Mouse (Mus musculus): Measurements from ENCODE around the gene Btrc. TPM values are rescaled to one million over a fixed set of nuclear protein-coding genes. Genes with fewer than 3 reads are reported as not detected.
"Not testable (repeated sequence)": the region's sequence is repeated elsewhere in the genome, so short reads cannot be mapped to it uniquely, and the experiment has no call there.

The Btrc gene
- polyA plus RNA-seq, 1 experiment from 2014 or later, result 63.7 TPM

DNA sequence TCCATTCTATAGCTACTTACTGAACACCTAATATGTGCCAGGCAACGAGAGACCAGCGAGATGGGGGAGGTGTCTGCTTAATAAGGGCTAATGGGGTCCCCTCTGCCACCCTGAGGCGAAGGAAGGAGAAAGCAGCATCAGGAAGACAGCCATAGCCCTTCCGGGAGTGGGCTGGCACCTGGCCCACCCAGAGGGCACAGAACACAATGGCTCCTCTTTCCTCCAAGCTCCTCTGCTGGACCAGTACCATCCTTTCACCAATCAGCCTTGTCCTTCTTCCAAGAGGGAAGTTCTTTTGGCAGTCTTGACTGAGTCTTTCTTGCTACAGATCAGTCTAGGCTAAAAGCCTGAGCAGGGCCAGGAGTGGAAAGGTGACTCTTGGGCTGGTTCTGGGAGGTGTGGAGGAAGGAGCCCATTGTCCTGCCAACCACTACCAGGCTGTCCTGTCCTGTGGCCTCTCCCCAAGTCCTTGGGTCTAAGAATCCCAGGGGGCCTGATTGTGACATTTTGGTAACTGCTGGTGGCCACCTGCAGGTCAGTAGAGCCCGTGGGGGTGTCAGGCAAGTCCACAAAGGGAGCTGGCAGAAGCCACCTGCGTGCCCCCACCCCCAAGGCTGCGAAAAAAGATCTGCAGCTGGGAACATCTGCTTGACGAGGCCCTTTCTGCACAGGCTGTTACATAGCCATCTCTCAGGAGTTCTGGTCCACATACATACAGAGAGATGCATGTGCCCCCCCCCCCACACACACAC is 177.3 kb downstream of the Btrc start:
- ATAC-seq (ENCODE audit: low FRiP score, low read depth), result peak; percentile 10; the same call in 1 of the 2 replicates
- Histone ChIP-seq H3K4me1 (replicated peaks) (peaks cover 42% of the 10 kb centered on the region), H3K9ac (peak overlapping the region; percentile 50), H3K4me3 (peak overlapping the region; percentile 41), H3K4me2 (peak overlapping the region; percentile 84), H3K36me3 (no peaks in the 10 kb centered on the region), H3K9me3 (no peaks in the 10 kb centered on the region), H3K27ac (replicated peaks) (peak overlapping the region; percentile 81), H3K27me3 (peaks cover 17% of the 10 kb centered on the region)
- 15% methylated on average over 8 of the region's 8 CpGs for WGBS

DNA sequence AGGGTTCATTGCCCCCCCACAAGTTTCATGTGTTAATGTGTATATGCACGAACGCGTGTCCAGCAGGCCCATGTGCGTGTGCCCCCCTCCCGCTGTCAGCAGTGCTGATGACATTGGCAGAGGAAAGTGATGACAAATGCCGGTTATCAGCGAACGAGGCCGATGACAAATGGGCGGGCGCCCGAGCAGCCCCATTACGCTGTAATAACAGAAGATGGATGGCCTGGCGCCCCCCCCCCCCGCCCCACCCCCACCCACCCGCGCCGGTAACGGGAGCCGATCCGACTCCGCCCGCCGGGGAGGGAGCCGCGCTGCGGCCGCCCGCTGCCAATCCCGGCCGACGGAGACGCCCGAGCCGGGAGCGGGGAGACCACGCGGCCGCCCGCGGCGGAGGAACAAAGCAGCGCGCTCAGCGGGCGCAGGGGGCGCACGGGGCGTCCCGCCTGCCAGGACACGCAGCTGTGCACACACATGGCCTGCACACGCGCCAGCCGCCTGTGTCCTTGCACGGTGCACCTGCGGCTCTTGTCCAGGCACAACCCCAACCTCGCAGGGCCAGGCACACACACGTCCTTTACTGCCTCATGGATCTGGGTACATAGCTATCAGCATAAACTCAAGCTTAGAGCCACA is 178.0 kb downstream of the Btrc start:
- Histone ChIP-seq H3K9ac (peak overlapping the region; percentile 50), H3K36me3 (no peaks in the 10 kb centered on the region), H3K9me3 (no peaks in the 10 kb centered on the region), H3K4me2 (peak overlapping the region; percentile 84), H3K27me3 (peaks cover 24% of the 10 kb centered on the region), H3K4me3 (peak overlapping the region; percentile 41), H3K27ac (replicated peaks) (peak overlapping the region; percentile 81), H3K4me1 (replicated peaks) (peaks cover 37% of the 10 kb centered on the region)
- under 1% methylated on average over 23 of the region's 58 CpGs for WGBS
- peak; percentile 43; the same call in 1 of the 2 replicates for ATAC-seq (ENCODE audit: low FRiP score, low read depth)

DNA sequence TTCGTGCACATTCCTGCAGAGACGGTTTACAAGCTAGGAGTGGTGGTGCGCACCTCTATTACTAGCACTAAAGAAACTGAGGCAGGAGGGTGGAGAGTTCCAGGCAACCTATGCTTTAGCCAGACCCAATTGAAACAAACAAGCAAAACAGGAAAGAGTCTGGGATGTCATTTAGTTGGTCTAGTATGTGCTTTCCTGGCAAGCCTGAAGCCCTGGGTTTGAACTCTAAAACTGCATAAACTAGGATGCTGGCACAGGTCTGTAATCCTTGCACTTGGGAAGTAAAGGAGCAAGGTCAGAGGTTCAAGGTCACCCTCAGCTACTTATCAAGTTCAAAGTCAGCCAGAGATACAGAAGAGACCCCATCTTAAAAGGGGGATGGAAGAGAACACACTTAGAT is 178.5 kb downstream of the Btrc start:
- peaks cover 37% of the 10 kb centered on the region for H3K4me1 ChIP-seq (replicated peaks)
- peak overlapping the region; percentile 50; the same call in 1 of the 2 replicates for H3K9ac ChIP-seq
- peak overlapping the region; percentile 41 for H3K4me3 ChIP-seq
- no peaks in the 10 kb centered on the region for H3K9me3 ChIP-seq
- H3K27ac ChIP-seq (replicated peaks), result peak overlapping the region; percentile 81
- peak overlapping the region; percentile 84 for H3K4me2 ChIP-seq
- H3K36me3 ChIP-seq, result no peaks in the 10 kb centered on the region
- H3K27me3 ChIP-seq, result peaks cover 29% of the 10 kb centered on the region
- 10% methylated on average over 3 of the region's 3 CpGs for WGBS
- ATAC-seq (ENCODE audit: low FRiP score, low read depth), result no peak

GRCm38 (mm10) chr19:45544152-45544924 is 180.8 kb downstream of the Btrc start:
- H3K4me2 ChIP-seq, result peak overlapping the region; percentile 62
- no peak overlapping the region for H3K27ac ChIP-seq (replicated peaks)
- WGBS, result under 1% methylated on average over 19 of the region's 26 CpGs
- peaks cover 30% of the 10 kb centered on the region for H3K27me3 ChIP-seq
- no peak for ATAC-seq (ENCODE audit: low FRiP score, low read depth)
- H3K4me1 ChIP-seq (replicated peaks), result peaks cover 44% of the 10 kb centered on the region
- no peaks in the 10 kb centered on the region for H3K9me3 ChIP-seq
- H3K9ac ChIP-seq, result peak overlapping the region; percentile 36
- H3K36me3 ChIP-seq, result no peaks in the 10 kb centered on the region
- H3K4me3 ChIP-seq, result peak overlapping the region; percentile 32

DNA sequence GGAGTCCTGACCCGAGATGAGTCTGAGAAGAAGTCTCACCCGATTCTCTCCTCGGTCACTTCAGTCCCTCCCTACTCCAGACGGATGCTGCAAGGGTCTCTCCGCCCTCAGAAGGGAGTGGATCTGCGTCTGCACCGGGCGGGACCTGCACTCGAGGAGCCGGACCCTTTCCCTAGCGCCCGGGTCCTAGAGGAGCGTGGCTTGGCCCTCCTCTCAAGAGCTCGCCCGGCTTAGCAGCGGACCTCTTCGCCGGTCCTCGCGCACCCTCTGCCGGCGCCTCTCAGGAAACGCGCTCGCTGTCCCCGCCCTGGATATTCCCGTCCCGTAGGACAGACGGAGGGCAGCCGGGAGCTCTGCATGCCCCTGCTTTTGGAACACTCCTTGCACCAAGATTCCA is 181.4 kb downstream of the Btrc start:
- H3K27ac ChIP-seq (replicated peaks), result no peak overlapping the region
- under 1% methylated on average over 30 of the region's 30 CpGs for WGBS

GRCm38 (mm10) chr19:45548196-45548595 is 184.7 kb downstream of the Btrc start:
- H3K4me2 ChIP-seq; H3K4me3 ChIP-seq; H3K36me3 ChIP-seq; H3K27ac ChIP-seq (replicated peaks); H3K9ac ChIP-seq; H3K9me3 ChIP-seq; ATAC-seq (ENCODE audit: low FRiP score, low read depth): not testable (repeated sequence)
- Histone ChIP-seq H3K27me3 (peaks cover 22% of the 10 kb centered on the region), H3K4me1 (replicated peaks) (peaks cover 15% of the 10 kb centered on the region)

More for the DNA sequence above, 181.4 kb downstream of the Btrc start:
- H3K9me3 ChIP-seq, result no peaks in the 10 kb centered on the region
- H3K4me1 ChIP-seq (replicated peaks), result peaks cover 40% of the 10 kb centered on the region
- peaks cover 30% of the 10 kb centered on the region for H3K27me3 ChIP-seq
- H3K4me2 ChIP-seq, result peak overlapping the region; percentile 62
- no peaks in the 10 kb centered on the region for H3K36me3 ChIP-seq
- H3K4me3 ChIP-seq, result peak overlapping the region; percentile 32
- ATAC-seq (ENCODE audit: low FRiP score, low read depth), result peak; percentile 54
- peak overlapping the region; percentile 36 for H3K9ac ChIP-seq

- 0 out of 2 replicates have a peak overlapping the region, but pooled peaks have one; percentile 0 for H3K4me2 ChIP-seq
- ATAC-seq (ENCODE audit: low FRiP score, low read depth), result no peak
- 54% methylated on average over 23 of the region's 23 CpGs for WGBS
- H3K36me3 ChIP-seq, result no peaks in the 10 kb centered on the region
- H3K4me1 ChIP-seq (replicated peaks), result peaks cover 13% of the 10 kb centered on the region
- no peak overlapping the region for H3K4me3 ChIP-seq
- no peaks in the 10 kb centered on the region for H3K9me3 ChIP-seq
- H3K9ac ChIP-seq, result no peak overlapping the region
- peaks cover 15% of the 10 kb centered on the region for H3K27me3 ChIP-seq
- no peak overlapping the region for H3K27ac ChIP-seq (replicated peaks)
These were observed 185.8 kb downstream of the Btrc start for GRCm38 (mm10) chr19:45549128-45549915.

GRCm38 (mm10) chr19:45549948-45550347 is 186.4 kb downstream of the Btrc start:
- H3K4me2 ChIP-seq, result no peak overlapping the region
- H3K4me1 ChIP-seq (replicated peaks), result peaks cover 7% of the 10 kb centered on the region; the same call in 1 of the 2 replicates
- H3K27me3 ChIP-seq, result peaks cover 15% of the 10 kb centered on the region
- no peak overlapping the region for H3K4me3 ChIP-seq
- H3K36me3 ChIP-seq, result no peaks in the 10 kb centered on the region
- no peak overlapping the region for H3K9ac ChIP-seq
- no peaks in the 10 kb centered on the region for H3K9me3 ChIP-seq
- no peak overlapping the region for H3K27ac ChIP-seq (replicated peaks)
- WGBS, result 75% methylated on average over 4 of the region's 4 CpGs
- no peak for ATAC-seq (ENCODE audit: low FRiP score, low read depth)

GRCm38 (mm10) chr19:45552187-45552586 is 188.7 kb downstream of the Btrc start:
- Histone ChIP-seq H3K27ac (replicated peaks) (no peak overlapping the region), H3K4me1 (replicated peaks) (0 out of 2 replicates have a peak, but pooled peaks cover 7% of the 10 kb centered on the region), H3K9ac (no peak overlapping the region), H3K9me3 (no peaks in the 10 kb centered on the region), H3K27me3 (0 out of 2 replicates have a peak, but pooled peaks cover under 1% of the 10 kb centered on the region), H3K4me3 (no peak overlapping the region), H3K36me3 (no peaks in the 10 kb centered on the region), H3K4me2 (no peak overlapping the region)
- no peak for ATAC-seq (ENCODE audit: low FRiP score, low read depth)
- 90% methylated on average over 6 of the region's 6 CpGs for WGBS

- Histone ChIP-seq H3K9ac (no peak overlapping the region), H3K36me3 (no peaks in the 10 kb centered on the region), H3K4me3 (no peak overlapping the region), H3K27ac (replicated peaks) (no peak overlapping the region), H3K27me3 (no peaks in the 10 kb centered on the region), H3K4me1 (replicated peaks) (0 out of 2 replicates have a peak, but pooled peaks cover 2% of the 10 kb centered on the region), H3K9me3 (no peaks in the 10 kb centered on the region), H3K4me2 (no peak overlapping the region)
- 96% methylated on average over 11 of the region's 11 CpGs for WGBS
- ATAC-seq (ENCODE audit: low FRiP score, low read depth), result no peak
These were observed 190.6 kb downstream of the Btrc start for GRCm38 (mm10) chr19:45554136-45554535.

GRCm38 (mm10) chr19:45560153-45560890 is 196.8 kb downstream of the Btrc start, which contains the start of the genes Poll and Gm17018:
Poll (minus strand) TSS chr19:45560531.
Gm17018 (plus strand) TSS chr19:45560615.
- ATAC-seq (ENCODE audit: low FRiP score, low read depth), result peak; percentile 91
- under 1% methylated on average over 35 of the region's 35 CpGs for WGBS

More at GRCm38 (mm10) chr19:45560153-45560890, 196.8 kb downstream of the Btrc start, which contains the start of the genes Poll and Gm17018:
- H3K9ac ChIP-seq, result peak within 1 kb of the TSS; percentile 64
- no peaks in the 10 kb centered on the region for H3K9me3 ChIP-seq
- no peaks in the 10 kb centered on the region for H3K36me3 ChIP-seq
- H3K27ac ChIP-seq (replicated peaks), result peak within 1 kb of the TSS; percentile 73
- H3K4me3 ChIP-seq, result peak within 1 kb of the TSS; percentile 75
- no peaks in the 10 kb centered on the region for H3K27me3 ChIP-seq
- peaks cover 18% of the 10 kb centered on the region for H3K4me1 ChIP-seq (replicated peaks)
- peak within 1 kb of the TSS; percentile 94 for H3K4me2 ChIP-seq
